Mouse (Mus musculus): ENCODE measurements around the gene Ifit1.

DNA sequence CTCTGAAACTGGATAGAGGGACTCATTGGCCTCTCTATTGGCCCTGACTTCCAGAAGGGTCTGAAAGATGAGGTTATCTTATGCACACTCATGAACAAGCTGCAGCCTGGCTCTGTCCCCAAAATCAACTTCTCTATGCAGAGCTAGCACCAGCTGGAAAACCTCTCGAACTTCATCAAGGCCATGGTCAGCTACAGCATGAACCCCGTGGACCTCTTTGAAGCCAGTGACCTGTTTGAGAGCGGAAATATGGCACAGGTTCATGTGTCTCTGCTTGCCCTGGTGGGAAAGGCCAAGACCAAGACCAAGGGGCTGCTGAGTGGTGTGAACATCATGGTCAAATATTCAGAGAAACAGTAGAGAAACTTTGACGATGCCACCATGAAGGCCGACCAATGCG lies 16.9 kb upstream of the Ifit1 start:
- TF ChIP-seq CTCF (IDR thresholded peaks at IDR 0.05; ENCODE audit: insufficient read depth, low read depth, low read length) (no peak), POLR2A (IDR thresholded peaks at IDR 0.05; ENCODE audit: insufficient read depth, low read depth, low read length) (no peak)

All from olfactory bulb, adult 2 months (tissue).